Mouse (Mus musculus) liver, postnatal 0 days (tissue): Measurements from ENCODE around the gene Gm48551. TPM values are rescaled to one million over a fixed set of nuclear protein-coding genes. Genes with fewer than 3 reads are reported as not detected.

Experiments used
- ATAC-seq: fragments of 200-750 bp; cut with Nextera tagmentation; 2 replicates; pipeline ENCODE4 v1.8.0; 2017; ENCODE audit warnings: mild to moderate bottlenecking, moderate library complexity
- DNase-seq: peaks from one replicate; pipeline ENCODE4 v3.0.0-alpha.2; 2016
- H3K27ac ChIP-seq: fragments of 300-500 bp; sonication (generic); 2 replicates; pipeline ENCODE4 v1.5.1; 2014; ENCODE audit warnings: antibody characterized with exemption, moderate library complexity, mild to moderate bottlenecking, low read depth
- H3K27me3 ChIP-seq: fragments of 300-500 bp; sonication (generic); 2 replicates; pipeline ENCODE4 v1.6.1; 2014; ENCODE audit warnings: low read length, control low read depth, mixed read lengths; ENCODE audit not compliant: insufficient read depth
- H3K36me3 ChIP-seq: fragments of 300-500 bp; sonication (generic); replicated peaks from 2 replicates; pipeline ENCODE4 v1.6.1; 2014; ENCODE audit warnings: mild to moderate bottlenecking, control low read depth, low read length, moderate library complexity, mixed read lengths; ENCODE audit not compliant: insufficient read depth
- H3K4me1 ChIP-seq: fragments of 300-500 bp; sonication (generic); 2 replicates; pipeline ENCODE4 v1.6.1; 2014; ENCODE audit warnings: antibody characterized with exemption, mild to moderate bottlenecking, control low read depth; ENCODE audit not compliant: insufficient read depth
- H3K4me2 ChIP-seq: fragments of 300-500 bp; sonication (generic); 2 replicates; pipeline ENCODE4 v1.6.1; 2014; ENCODE audit warnings: low read depth, mild to moderate bottlenecking, low read length, moderate library complexity, mixed read lengths
- H3K4me3 ChIP-seq: fragments of 300-500 bp; sonication (generic); 2 replicates; pipeline ENCODE4 v1.5.1; 2014; ENCODE audit warnings: low read depth, low read length
- H3K9ac ChIP-seq: fragments of 300-500 bp; sonication (generic); replicated peaks from 2 replicates; pipeline ENCODE4 v1.6.1; 2014; ENCODE audit warnings: mild to moderate bottlenecking, moderate library complexity
- H3K9me3 ChIP-seq: fragments of 300-500 bp; sonication (generic); 2 replicates; pipeline ENCODE4 v1.6.1; 2016; ENCODE audit warnings: mild to moderate bottlenecking, control low read depth, low read length, mixed read lengths
- CTCF ChIP-seq: sonication (generic); IDR thresholded peaks from 2 replicates; pipeline ENCODE4 v1.5.1; 2016; ENCODE audit warnings: antibody characterized with exemption, low read depth
- EP300 ChIP-seq: IDR thresholded peaks from 2 replicates; pipeline ENCODE4 v1.6.1; 2016; ENCODE audit warnings: antibody characterized with exemption, low read depth, mild to moderate bottlenecking
- WGBS: fragments of 180-500 bp; shearing (Covaris S2); extraction: QIAGEN DNeasy Blood & Tissue Kit; methylation state at CpG from one replicate; pipeline ENCODE4 v1.1.7; 2014; ENCODE audit not compliant: insufficient replicate concordance; 5-methylcytosine and 5-hydroxymethylcytosine counted together
- polyA plus RNA-seq: library from polyadenylated mRNA; unstranded; fragments of >200 nt; fragmentation: Nextera tagmentation; extraction: Ambion mirVana; gene quantifications from 2 replicates; pipeline ENCODE4 v1.2.1, GENCODE M21; 2015

Gene Gm48551
- polyA plus RNA-seq, 1 experiment from 2014 or later = 0.70 TPM

GRCm38 (mm10) chr10:81367207-81367495, 17.1 kb upstream of the Gm48551 start:
- 89% methylated on average over 6 of the region's 6 CpGs for WGBS
- Histone ChIP-seq H3K9ac (no peak overlapping the region), H3K27ac (no peak overlapping the region), H3K9me3 (no peaks in the 10 kb centered on the region), H3K36me3 (peaks cover 79% of the 10 kb centered on the region), H3K27me3 (no peaks in the 10 kb centered on the region), H3K4me2 (no peak overlapping the region), H3K4me3 (no peak overlapping the region), H3K4me1 (peaks cover 37% of the 10 kb centered on the region)
- no peak for DNase-seq
- ATAC-seq = no peak
- TF ChIP-seq CTCF = no peak
- TF ChIP-seq EP300 = no peak

DNA sequence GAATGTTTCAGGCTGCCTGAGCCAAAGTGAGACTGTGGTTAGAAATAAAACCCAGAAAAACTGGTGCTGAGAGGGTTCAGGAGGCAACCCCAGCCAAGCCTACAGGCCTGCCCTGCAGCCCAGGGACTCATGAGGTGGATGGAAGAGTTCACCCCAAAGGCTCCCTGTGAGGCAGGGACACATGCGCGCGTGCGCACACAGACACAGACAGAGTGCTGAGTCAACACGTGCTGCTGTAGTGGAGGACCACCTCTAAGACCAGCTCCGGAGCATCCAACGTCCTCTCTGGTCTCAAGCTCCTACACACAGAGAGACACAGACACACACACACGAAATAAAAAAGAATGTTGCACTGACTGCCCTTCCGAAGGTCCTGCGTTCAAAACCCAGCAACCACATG, 8.9 kb upstream of the Gm48551 start:
- whole genome bisulfite sequencing = 94% methylated on average over 10 of the region's 10 CpGs
- ATAC-seq = no peak
- peak overlapping the region; percentile 68 for H3K4me2 ChIP-seq
- H3K27ac ChIP-seq = no peak overlapping the region
- no peak for DNase-seq
- H3K36me3 ChIP-seq = peaks cover 53% of the 10 kb centered on the region
- no peaks in the 10 kb centered on the region for H3K27me3 ChIP-seq
- no peak for TF ChIP-seq EP300
- no peak for TF ChIP-seq CTCF
- H3K9me3 ChIP-seq = no peaks in the 10 kb centered on the region
- no peak overlapping the region for H3K9ac ChIP-seq
- no peak overlapping the region for H3K4me3 ChIP-seq
- H3K4me1 ChIP-seq = peaks cover 28% of the 10 kb centered on the region

DNA sequence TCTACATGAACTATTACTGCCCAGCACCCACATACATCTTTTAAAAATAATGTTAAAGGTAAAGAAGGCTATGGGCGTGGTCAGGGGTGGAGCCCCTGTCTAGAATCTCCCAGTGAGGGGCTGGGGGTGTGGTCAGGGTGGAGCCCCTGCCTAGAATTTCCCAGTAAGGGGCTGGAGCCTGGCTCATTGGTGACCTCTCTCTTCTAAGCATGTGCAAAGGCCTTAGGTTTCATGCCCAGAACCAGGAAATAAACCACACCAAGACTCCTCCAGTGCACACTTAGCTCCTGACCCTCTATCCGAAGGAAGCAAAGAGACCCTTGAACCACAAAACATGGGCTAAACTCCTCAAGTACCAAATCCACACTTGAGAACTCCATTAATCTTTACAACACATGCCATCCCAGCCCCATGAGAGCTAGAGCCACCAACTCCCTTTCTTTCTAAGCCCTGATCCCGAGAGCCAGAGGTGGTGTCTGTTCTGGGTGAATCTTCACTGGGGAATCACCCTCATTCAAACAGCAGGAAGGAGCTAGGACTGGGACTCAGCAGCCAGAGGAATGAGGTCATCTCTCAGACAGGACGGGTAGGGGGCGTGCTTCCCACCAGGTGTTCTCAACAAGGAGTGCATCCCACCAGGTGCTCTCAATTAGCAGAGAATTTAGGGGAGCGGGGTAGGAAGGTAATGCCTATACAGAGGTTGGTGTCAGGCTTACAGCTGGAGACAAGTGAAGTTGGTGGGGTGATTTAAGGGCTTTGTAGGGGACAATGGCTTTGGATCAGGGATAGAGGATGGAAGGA, 7.5 kb upstream of the Gm48551 start:
- TF ChIP-seq CTCF (peak; percentile 25; the same call in 1 of the 2 replicates), EP300 (no peak)
- Histone ChIP-seq H3K4me2 (peak overlapping the region; percentile 68), H3K4me3 (peak overlapping the region; percentile 87), H3K27me3 (no peaks in the 10 kb centered on the region), H3K9ac (peak overlapping the region; percentile 97), H3K4me1 (peaks cover 39% of the 10 kb centered on the region), H3K36me3 (peaks cover 39% of the 10 kb centered on the region), H3K9me3 (no peaks in the 10 kb centered on the region), H3K27ac (peak overlapping the region; percentile 87)
- peak; percentile 67 for DNase-seq
- no peak for ATAC-seq
- 41% methylated on average over 6 of the region's 6 CpGs for WGBS

DNA sequence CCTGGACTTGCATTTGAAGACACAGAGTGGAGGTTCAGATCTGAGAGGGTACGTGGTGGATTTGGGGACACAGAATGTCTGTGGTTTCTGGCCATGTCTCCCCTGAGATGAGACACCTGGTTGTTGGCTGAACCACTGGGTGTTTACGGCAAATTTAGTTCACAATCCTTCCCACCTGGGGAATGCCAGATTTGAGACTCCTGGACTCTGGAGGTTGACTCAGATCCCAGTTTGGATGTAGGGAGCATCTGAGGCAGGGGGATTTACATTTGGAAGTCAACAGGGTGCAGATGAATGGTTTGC, 7.0 kb upstream of the Gm48551 start:
- peak overlapping the region; percentile 68 for H3K4me2 ChIP-seq
- 43% methylated on average over 2 of the region's 2 CpGs for WGBS
- ATAC-seq = no peak
- H3K36me3 ChIP-seq = peaks cover 33% of the 10 kb centered on the region
- no peak for DNase-seq
- no peaks in the 10 kb centered on the region for H3K27me3 ChIP-seq
- peak overlapping the region; percentile 97 for H3K9ac ChIP-seq
- H3K4me3 ChIP-seq = peak overlapping the region; percentile 87
- H3K9me3 ChIP-seq = no peaks in the 10 kb centered on the region
- H3K4me1 ChIP-seq = peaks cover 39% of the 10 kb centered on the region
- H3K27ac ChIP-seq = peak overlapping the region; percentile 87
- TF ChIP-seq CTCF (no peak), EP300 (no peak)

DNA sequence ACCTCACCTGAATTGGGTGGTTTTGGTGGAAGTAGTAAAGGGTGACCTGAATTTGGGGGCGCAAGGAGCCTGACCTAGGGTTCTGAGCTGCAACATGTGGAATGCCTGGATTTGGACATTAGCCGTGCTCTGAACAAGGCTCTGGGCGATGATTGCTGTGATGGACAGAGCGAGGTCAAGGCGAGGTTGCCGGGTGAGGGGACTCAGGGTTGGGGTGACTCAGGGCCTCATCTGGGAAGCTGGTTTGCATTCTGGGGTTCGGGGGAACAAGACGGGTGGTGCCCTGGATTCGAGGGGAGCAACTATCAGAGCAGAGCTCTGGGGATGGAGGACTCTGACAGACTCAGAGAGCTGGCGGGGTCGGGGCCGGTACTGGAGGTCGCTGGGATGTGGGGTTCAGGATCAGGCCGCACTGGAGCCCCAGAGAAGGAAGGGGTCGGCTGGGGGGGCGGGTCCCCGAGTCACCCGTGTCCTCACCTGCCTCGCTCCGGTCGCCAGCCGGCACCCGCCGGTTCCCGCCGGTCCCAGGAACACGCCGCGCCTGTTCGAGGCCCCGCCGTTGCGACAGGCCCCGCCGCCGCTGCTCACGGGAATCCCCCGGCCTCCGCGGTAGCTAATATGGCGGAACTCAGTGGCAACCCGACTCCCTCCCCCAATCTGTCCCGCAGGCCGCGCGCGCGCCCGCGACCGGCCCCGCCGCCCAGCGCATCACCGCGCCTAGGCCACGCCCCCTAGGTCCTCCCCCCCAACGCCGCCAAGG, 6.3 kb upstream of the Gm48551 start, which contains the start of gene Fzr1:
Fzr1 (minus strand) TSS at position 724 of the 760 bp plus-strand sequence.
- Histone ChIP-seq H3K27ac (peak within 1 kb of the TSS; percentile 97), H3K9me3 (no peaks in the 10 kb centered on the region), H3K4me2 (peak within 1 kb of the TSS; percentile 77), H3K9ac (peak within 1 kb of the TSS; percentile 97), H3K4me1 (peaks cover 39% of the 10 kb centered on the region), H3K27me3 (no peaks in the 10 kb centered on the region), H3K4me3 (peak within 1 kb of the TSS; percentile 87), H3K36me3 (peaks cover 28% of the 10 kb centered on the region)
- 1% methylated on average over 50 of the region's 59 CpGs for WGBS
- DNase-seq (no peak), ATAC-seq (no peak)
- TF ChIP-seq CTCF = no peak
- TF ChIP-seq EP300 = no peak

DNA sequence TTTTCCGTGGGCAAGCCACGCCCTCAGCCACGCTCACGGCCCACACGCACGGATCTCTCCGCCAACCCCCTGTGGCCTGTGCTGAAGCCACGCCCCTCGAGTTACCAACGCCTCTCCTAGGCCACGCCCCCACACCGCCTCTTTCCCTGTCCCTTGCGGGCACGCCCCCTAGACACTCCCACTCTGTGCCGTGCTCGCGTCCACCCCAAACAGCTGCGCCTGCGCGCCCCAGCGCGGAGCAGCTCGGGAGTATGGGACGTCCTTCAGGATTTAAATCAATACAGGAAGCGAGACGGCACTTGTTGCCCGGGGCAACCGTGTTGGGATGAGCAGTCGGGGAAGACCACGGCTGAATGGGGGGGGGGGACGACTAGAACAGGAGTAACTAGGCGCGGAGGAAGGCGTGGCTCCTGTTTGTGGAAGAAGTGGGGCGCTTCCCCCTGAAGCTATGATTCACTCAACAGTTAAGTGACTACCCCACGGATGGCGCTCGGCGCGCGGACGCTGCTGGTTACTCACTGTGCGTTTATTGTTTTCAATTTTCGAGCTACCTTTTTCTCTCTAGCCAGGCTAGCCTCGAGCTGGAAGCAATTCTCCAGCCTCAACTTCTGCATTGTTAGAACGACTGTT, 5.6 kb upstream of the Gm48551 start:
- no peaks in the 10 kb centered on the region for H3K9me3 ChIP-seq
- peak; percentile 35 for TF ChIP-seq CTCF
- TF ChIP-seq EP300 = no peak
- DNase-seq (peak; percentile 100), ATAC-seq (peak; percentile 81)
- H3K4me1 ChIP-seq = peaks cover 39% of the 10 kb centered on the region
- H3K9ac ChIP-seq = peak overlapping the region; percentile 64
- H3K4me3 ChIP-seq = peak overlapping the region; percentile 87
- H3K36me3 ChIP-seq = peaks cover 21% of the 10 kb centered on the region
- H3K27ac ChIP-seq = peak overlapping the region; percentile 97
- under 1% methylated on average over 43 of the region's 46 CpGs for WGBS
- peak overlapping the region; percentile 77 for H3K4me2 ChIP-seq
- H3K27me3 ChIP-seq = no peaks in the 10 kb centered on the region
